Mouse (Mus musculus) kidney, adult 9 months (tissue): ENCODE data around the gene Wdr62.

Experiments used
- DNase-seq: peaks from one replicate; pipeline ENCODE4 v3.0.0; 2022

Wdr62 gene

DNA sequence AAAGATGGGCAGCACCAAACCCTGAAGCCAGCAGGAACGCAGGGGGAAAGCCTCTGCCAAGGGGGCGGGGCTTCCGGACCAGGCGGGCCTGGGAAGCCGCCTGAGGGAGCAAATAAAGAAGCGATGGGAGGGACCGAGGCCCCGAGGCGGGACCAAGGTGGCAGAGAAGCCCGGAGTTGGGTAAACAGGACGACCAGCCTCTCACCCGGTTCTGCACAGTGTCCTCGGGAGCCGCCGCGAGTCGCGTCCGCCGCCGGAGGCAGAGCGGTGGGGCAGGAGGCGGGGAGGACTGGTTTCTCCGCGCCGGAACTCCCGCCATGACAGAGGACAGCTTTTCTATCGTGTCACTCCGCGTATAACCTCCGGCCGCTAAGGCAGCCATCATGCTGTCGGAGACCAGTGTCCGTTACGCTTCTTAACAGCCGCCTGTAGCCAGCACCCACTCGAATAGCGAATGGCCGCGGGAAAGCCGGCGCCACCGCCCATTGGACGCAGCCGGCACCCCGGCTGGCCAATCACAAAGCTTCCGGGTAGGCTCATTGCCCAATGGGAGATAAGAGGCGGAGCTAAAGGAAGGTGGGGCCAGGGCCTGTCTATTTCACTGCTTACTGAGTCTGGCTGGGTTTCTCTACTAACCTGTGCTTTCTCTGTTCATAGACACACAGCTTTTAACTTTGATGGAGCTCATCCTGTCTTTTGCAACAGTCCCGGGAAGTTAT, at the start of gene Wdr62, which contains the start of gene Thap8:
Gene Wdr62 (minus strand): TSS at position 469 of the 719 bp plus-strand sequence.
Gene Thap8 (plus strand): TSS at position 144 of the 719 bp plus-strand sequence.
- DNase-seq = peak; percentile 94

GRCm38 (mm10) chr7:30328379-30328778, 48.2 kb upstream of the Wdr62 start:
- no peak for DNase-seq

DNA sequence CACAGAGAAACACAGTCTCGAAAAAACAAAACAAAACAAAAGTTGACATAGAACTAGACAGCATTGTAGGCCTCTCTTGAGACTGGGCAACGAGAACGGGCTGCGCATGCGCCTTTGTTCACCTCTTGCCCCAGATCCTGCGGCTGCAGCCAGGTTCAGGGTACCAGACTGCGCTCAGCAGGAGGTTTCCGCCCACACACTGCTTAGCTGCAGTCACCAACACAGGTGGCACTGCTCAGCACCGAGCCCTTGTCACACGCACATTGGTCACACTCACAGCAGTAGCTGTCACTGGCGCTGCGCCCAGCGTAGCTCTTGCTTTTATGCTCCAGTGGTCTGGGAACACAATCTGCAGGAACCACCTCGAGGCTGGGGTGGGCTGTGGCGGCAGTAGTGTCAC, 46.9 kb upstream of the Wdr62 start:
- peak; percentile 60 for DNase-seq

GRCm38 (mm10) chr7:30326427-30326826, 46.2 kb upstream of the Wdr62 start:
- DNase-seq = no peak

DNA sequence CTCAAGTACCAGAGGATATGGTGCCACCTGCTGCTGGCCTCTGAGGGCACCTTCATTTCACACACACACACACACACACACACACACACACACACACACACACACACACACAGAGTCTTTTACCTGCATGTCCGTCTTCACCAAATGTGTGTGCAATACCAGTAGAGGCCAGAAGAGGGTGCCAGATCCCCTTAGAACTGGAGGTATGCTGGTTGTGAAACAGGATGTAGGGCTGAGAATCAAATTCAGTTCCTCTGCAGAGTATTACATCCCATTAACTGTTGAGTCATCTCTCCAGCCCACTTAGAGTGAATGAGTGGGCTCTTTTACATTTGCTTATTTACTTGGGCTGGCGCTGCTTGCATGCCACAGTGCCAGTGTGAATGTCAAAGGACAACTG, 45.1 kb upstream of the Wdr62 start:
- peak; percentile 68 for DNase-seq

DNA sequence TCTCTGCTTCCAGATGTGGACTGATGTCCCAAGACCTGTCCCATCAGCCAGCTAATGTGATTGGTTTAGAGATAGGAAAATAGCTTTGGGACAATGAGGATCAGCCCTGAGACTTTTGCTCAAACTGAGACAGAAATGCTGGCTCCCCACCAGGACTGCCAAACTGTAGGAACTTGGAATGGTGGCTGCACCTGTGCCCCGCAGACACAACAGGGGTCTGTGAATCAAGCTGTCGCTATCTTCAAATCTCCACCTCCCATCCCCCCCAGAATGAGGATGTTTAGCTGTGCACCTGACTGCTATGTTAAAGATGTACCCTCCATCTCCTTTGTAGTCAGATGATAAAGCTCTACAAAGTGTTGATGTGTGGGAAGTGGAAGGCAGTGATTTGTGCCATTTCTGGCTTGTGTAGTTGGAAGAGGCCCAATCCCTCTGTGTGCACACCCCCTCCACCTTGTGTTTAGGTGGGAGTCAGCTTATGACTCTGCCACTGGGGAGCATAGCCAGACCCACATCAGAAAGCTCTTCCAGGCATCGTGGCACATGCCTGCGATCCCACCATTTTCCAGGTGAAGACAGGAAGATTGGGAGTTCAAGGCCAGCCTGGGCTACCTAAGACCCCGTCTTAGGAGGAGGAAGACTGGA, 44.2 kb upstream of the Wdr62 start:
- no peak for DNase-seq

DNA sequence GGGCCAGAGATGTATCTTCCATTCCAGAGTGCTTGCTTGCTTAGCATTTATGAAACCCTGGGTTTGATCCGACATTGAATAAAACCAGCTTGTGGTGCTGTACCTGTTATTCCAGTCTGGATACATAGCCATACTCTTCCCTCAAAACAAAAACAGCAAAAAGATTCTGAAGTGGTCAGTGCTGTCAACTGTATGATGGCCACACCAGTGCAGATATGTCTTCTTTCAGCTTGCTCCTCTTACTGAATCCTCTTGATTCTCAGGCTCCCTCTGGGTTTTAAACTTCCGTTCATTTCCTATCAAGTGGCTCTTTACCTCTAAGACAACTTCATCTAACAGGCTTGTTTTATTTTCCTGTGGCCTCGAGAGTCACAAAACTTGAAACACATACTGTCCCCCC, 43.6 kb upstream of the Wdr62 start, which contains the start of gene Sdhaf1:
Gene Sdhaf1 (minus strand): TSS at position 101 of the 400 bp plus-strand sequence.
- DNase-seq = no peak

DNA sequence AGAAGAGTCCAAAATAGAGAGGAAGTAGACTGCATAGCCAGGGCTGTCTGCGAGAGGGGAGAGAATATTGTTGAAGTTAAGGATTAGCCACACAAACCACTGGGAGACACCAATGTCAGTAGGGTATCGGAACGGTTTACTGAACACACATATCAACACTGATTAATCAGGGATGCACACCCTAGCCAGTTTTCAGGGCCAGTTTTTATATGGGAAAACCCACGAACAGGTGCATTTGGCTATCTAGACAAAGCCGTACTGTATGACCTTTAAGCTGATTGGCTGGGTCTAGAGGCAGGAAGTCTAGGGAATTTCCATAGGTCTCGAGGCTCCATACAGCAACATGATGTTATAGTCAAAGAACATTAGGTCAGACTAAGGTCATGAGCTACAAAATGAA, 42.6 kb upstream of the Wdr62 start:
- no peak for DNase-seq

- peak; percentile 99 for DNase-seq
Measured at GRCm38 (mm10) chr7:30322285-30322667, 42.1 kb upstream of the Wdr62 start.

DNA sequence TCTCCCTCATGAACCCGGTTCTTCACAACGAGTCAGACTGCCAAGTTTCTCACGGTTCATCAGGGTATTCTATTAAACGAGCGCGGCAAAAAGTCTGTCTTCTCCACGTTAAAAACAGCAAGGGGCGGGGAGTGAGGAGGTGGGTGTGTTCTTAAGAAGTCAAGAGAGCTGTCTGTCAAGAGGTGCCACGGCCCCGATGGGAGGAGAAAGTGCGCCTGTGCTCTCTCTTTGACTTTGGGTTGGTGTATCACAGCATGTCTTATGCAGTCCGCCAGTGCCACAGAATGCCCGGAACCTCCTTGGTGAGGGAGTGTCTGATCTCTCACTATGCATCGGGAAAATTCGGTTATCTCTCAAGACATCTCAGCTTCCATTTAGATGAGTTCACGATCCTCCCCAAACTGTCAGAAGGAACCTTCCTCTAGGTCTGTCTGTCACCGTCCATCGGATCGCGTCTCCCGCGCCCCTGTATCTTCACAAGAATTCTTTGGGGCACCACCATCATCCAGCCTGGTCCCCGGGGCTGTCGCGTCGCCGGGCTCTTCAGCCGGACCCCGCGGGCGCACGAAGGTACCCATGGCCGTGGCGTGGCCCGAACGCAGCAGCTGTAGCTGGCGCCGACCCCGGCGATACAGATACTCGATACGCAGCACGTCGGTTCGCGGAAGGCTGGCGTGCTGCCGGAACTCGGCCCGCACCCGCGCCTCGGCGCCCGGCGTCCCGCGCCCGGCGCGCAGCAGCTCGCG, 41.5 kb upstream of the Wdr62 start, which contains the start of gene E130208F15Rik:
Gene E130208F15Rik (plus strand): TSS at position 202 of the 746 bp plus-strand sequence.
- DNase-seq = peak; percentile 94

- DNase-seq = no peak
Measured at GRCm38 (mm10) chr7:30320946-30321345, 40.7 kb upstream of the Wdr62 start.

- DNase-seq = peak; percentile 85
Measured at GRCm38 (mm10) chr7:30318142-30318541, 37.9 kb upstream of the Wdr62 start.

- no peak for DNase-seq
Measured at GRCm38 (mm10) chr7:30315559-30316529, 35.6 kb upstream of the Wdr62 start.

- DNase-seq = peak; percentile 49
Measured at GRCm38 (mm10) chr7:30314721-30315155, 34.5 kb upstream of the Wdr62 start, which contains the start of gene Syne4. Gene Syne4, plus strand, starts transcription at chr7:30314807.

DNA sequence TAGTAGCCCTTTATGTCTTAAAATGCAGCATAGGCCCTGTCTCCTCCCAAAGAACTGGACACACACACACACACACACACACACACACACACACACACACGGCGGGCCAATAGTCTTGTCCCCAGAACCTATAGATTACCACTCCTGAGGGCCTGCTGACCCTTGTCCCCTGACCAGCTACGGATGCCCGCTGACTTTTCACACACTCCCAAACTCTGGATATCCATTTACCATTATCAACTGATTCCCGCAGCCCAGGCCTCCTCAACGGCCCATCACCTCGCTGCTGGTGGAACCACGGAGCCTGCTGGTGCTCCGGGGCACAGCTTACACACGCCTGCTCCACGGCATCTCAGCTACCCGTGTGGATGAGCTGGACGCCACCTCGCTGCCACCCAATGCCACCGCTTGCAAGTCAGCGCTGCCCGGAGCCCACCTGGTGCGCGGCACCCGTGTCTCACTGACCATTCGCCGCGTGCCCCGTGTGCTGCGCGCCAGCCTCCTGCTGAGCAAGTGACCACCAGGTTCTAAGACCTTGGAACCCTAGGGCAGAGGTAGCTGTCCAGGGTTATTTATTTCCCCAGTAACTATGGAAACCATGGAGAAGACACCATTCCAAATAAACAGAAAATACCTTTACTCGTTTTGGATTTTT, 33.6 kb upstream of the Wdr62 start:
- peak; percentile 88 for DNase-seq

GRCm38 (mm10) chr7:30310136-30310535, 29.9 kb upstream of the Wdr62 start:
- peak; percentile 60 for DNase-seq

GRCm38 (mm10) chr7:30309395-30310129, 29.3 kb upstream of the Wdr62 start:
- DNase-seq = no peak

- DNase-seq = peak; percentile 98
Measured at GRCm38 (mm10) chr7:30308076-30309005, 28.1 kb upstream of the Wdr62 start, which contains the start of gene Alkbh6. Gene Alkbh6, plus strand, starts transcription at chr7:30308717.

- no peak for DNase-seq
Measured at GRCm38 (mm10) chr7:30306083-30306779, 26.0 kb upstream of the Wdr62 start.
